Mouse (Mus musculus) spleen, adult 2 months (tissue): Measurements from ENCODE around the gene Engase. TPM values are rescaled to one million over a fixed set of nuclear protein-coding genes. Genes with fewer than 3 reads are reported as not detected.

Experiments used
- DNase-seq, 2 experiments: peaks; one replicate each; pipeline versions ENCODE4 v3.0.0 to v3.0.0-alpha.2; 2012 to 2021; ENCODE audit warnings: low spot score in 2 of 2, low read depth in 1 of 2
- H3K27ac ChIP-seq: fragments of 200-500 bp; 2 replicates; pipeline ENCODE4 v1.5.1; 2012; ENCODE audit warnings: low read length, inconsistent platforms; ENCODE audit not compliant: insufficient read depth
- H3K27me3 ChIP-seq: fragments of 200-500 bp; 2 replicates; pipeline ENCODE4 v1.6.1; 2012; ENCODE audit warnings: mild to moderate bottlenecking, moderate library complexity, low read length, inconsistent platforms; ENCODE audit not compliant: control insufficient read depth, insufficient read depth
- H3K36me3 ChIP-seq: fragments of 200-500 bp; 2 replicates; pipeline ENCODE4 v1.6.1; 2012; ENCODE audit warnings: mild to moderate bottlenecking, low read length, inconsistent platforms; ENCODE audit not compliant: control insufficient read depth, insufficient read depth
- H3K4me1 ChIP-seq: fragments of 200-500 bp; 2 replicates; pipeline ENCODE4 v1.6.1; 2011; ENCODE audit warnings: inconsistent platforms; ENCODE audit not compliant: control insufficient read depth, insufficient read depth, insufficient read length
- H3K4me3 ChIP-seq: fragments of 200-500 bp; 2 replicates; pipeline ENCODE4 v1.5.1; 2011; ENCODE audit warnings: mild to moderate bottlenecking, inconsistent platforms; ENCODE audit not compliant: insufficient read depth, insufficient read length; ENCODE audit errors: extremely low read depth
- CTCF ChIP-seq: fragments of 200-500 bp; IDR thresholded peaks from 2 replicates; pipeline ENCODE4 v1.5.1; 2011; ENCODE audit warnings: mild to moderate bottlenecking, inconsistent platforms; ENCODE audit not compliant: insufficient read depth, insufficient read length, insufficient replicate concordance; ENCODE audit errors: extremely low read depth
- POLR2A ChIP-seq: fragments of 200-500 bp; IDR thresholded peaks from 2 replicates; pipeline ENCODE4 v1.6.1; 2011; ENCODE audit warnings: low read depth, low read length, inconsistent platforms
- WGBS: fragments of 180-500 bp; shearing (Covaris S2); methylation state at CpG from one replicate; pipeline ENCODE4 v1.1.7; 2018; 5-methylcytosine and 5-hydroxymethylcytosine counted together
- polyA plus RNA-seq: library from polyadenylated mRNA; depleted of rRNA; stranded (reverse); fragments of >200 nt; gene quantifications from 2 replicates; pipeline ENCODE4 v1.2.3, GENCODE M21; 2012

Engase gene
- polyA plus RNA-seq, 1 experiment: 13.8 TPM

- Histone ChIP-seq H3K27me3 (no peaks in the 10 kb centered on the region), H3K4me1 (no peaks in the 10 kb centered on the region), H3K4me3 (no peak overlapping the region), H3K36me3 (peaks cover 29% of the 10 kb centered on the region), H3K27ac (no peak overlapping the region)
- DNase-seq: no peak
- 75% methylated on average over 29 of the region's 29 CpGs for WGBS
- TF ChIP-seq CTCF (no peak), POLR2A (no peak)
These were observed 10.5 kb downstream of the Engase start for GRCm38 (mm10) chr11:118486881-118487772.

GRCm38 (mm10) chr11:118488191-118488906 is 11.7 kb downstream of the Engase start:
- no peaks in the 10 kb centered on the region for H3K27me3 ChIP-seq
- H3K4me1 ChIP-seq: no peaks in the 10 kb centered on the region
- H3K36me3 ChIP-seq: peaks cover 25% of the 10 kb centered on the region
- DNase-seq: no peak
- 88% methylated on average over 8 of the region's 8 CpGs for WGBS
- TF ChIP-seq POLR2A: no peak
- TF ChIP-seq CTCF: no peak
- no peak overlapping the region for H3K27ac ChIP-seq
- no peak overlapping the region for H3K4me3 ChIP-seq

- Histone ChIP-seq H3K27ac (no peak overlapping the region), H3K4me1 (no peaks in the 10 kb centered on the region), H3K4me3 (no peak overlapping the region), H3K36me3 (peaks cover 23% of the 10 kb centered on the region), H3K27me3 (no peaks in the 10 kb centered on the region)
- WGBS: 89% methylated on average over 12 of the region's 12 CpGs
- DNase-seq: no peak
- TF ChIP-seq POLR2A: no peak
- TF ChIP-seq CTCF: no peak
These were observed 12.3 kb downstream of the Engase start for GRCm38 (mm10) chr11:118488907-118489270.

GRCm38 (mm10) chr11:118490566-118491218 is 14.1 kb downstream of the Engase start:
- peak; percentile 94 for TF ChIP-seq CTCF
- no peak for TF ChIP-seq POLR2A
- WGBS: 31% methylated on average over 22 of the region's 22 CpGs
- peak in 1 of 2 experiments; percentile 67 for DNase-seq
- Histone ChIP-seq H3K27me3 (no peaks in the 10 kb centered on the region), H3K4me3 (no peak overlapping the region), H3K36me3 (peaks cover 11% of the 10 kb centered on the region), H3K27ac (no peak overlapping the region), H3K4me1 (no peaks in the 10 kb centered on the region)

GRCm38 (mm10) chr11:118491230-118491629 is 14.6 kb downstream of the Engase start:
- no peak for DNase-seq
- TF ChIP-seq CTCF: no peak
- TF ChIP-seq POLR2A: no peak
- Histone ChIP-seq H3K27me3 (no peaks in the 10 kb centered on the region), H3K27ac (no peak overlapping the region), H3K36me3 (peaks cover 7% of the 10 kb centered on the region), H3K4me3 (no peak overlapping the region), H3K4me1 (no peaks in the 10 kb centered on the region)
- WGBS: 84% methylated on average over 7 of the region's 7 CpGs

GRCm38 (mm10) chr11:118493458-118493857 is 16.8 kb downstream of the Engase start:
- Histone ChIP-seq H3K27me3 (no peaks in the 10 kb centered on the region), H3K36me3 (no peaks in the 10 kb centered on the region), H3K4me3 (no peak overlapping the region), H3K4me1 (no peaks in the 10 kb centered on the region), H3K27ac (no peak overlapping the region)
- 87% methylated on average over 2 of the region's 2 CpGs for WGBS
- TF ChIP-seq POLR2A (no peak), CTCF (no peak)
- DNase-seq: no peak
